Mouse (Mus musculus) ZHBTc4 (cell line): ENCODE data around the gene Vill.
A peak's percentile ranks its signal among the peaks of the same experiment; 100 is the strongest.

ENCODE experiments used
- DNase-seq: peaks from one replicate; pipeline ENCODE4 v3.0.0-alpha.2; 2011; ENCODE audit warnings: low read depth, low spot score

The Vill gene

GRCm38 (mm10) chr9:119080040-119080675, 27.6 kb downstream of the Vill start:
- DNase-seq, result peak; percentile 56

- no peak for DNase-seq
These were observed 29.5 kb downstream of the Vill start for GRCm38 (mm10) chr9:119082039-119082438.

- DNase-seq, result peak; percentile 79
These were observed 30.3 kb downstream of the Vill start for GRCm38 (mm10) chr9:119082656-119083430.

GRCm38 (mm10) chr9:119083966-119084365, 31.4 kb downstream of the Vill start:
- DNase-seq, result peak; percentile 76

GRCm38 (mm10) chr9:119086451-119086850, 33.9 kb downstream of the Vill start:
- no peak for DNase-seq

- no peak for DNase-seq
These were observed 34.7 kb downstream of the Vill start for GRCm38 (mm10) chr9:119087309-119087708.

GRCm38 (mm10) chr9:119088148-119088801, 35.7 kb downstream of the Vill start:
- peak; percentile 96 for DNase-seq

- DNase-seq, result no peak
These were observed 36.9 kb downstream of the Vill start for GRCm38 (mm10) chr9:119089437-119089836.

GRCm38 (mm10) chr9:119090462-119090861, 37.9 kb downstream of the Vill start:
- DNase-seq, result no peak

- no peak for DNase-seq
These were observed 39.2 kb downstream of the Vill start for GRCm38 (mm10) chr9:119091581-119092310.

GRCm38 (mm10) chr9:119092473-119093418, 40.2 kb downstream of the Vill start:
- no peak for DNase-seq

GRCm38 (mm10) chr9:119093419-119094295, 41.1 kb downstream of the Vill start, which contains the start of gene Plcd1:
Plcd1 (minus strand) TSS chr9:119093502.
- DNase-seq, result peak; percentile 73

- no peak for DNase-seq
These were observed 42.0 kb downstream of the Vill start for GRCm38 (mm10) chr9:119094462-119095109.

- peak; percentile 78 for DNase-seq
These were observed 47.8 kb downstream of the Vill start for GRCm38 (mm10) chr9:119100177-119100898.

- DNase-seq, result peak; percentile 95
These were observed 49.6 kb downstream of the Vill start, which contains the start of gene Dlec1 for GRCm38 (mm10) chr9:119101992-119102782. Dlec1 (plus strand) TSS chr9:119102478.

- no peak for DNase-seq
These were observed 50.2 kb downstream of the Vill start for GRCm38 (mm10) chr9:119102783-119103113.

- DNase-seq, result peak; percentile 85
These were observed 55.0 kb downstream of the Vill start for GRCm38 (mm10) chr9:119107566-119107965.
